Comparison of ENCODE assay signal across 21 mouse cellular contexts in genomic region chr8:12327707-12328471, GRCm38 (mm10). TPM values are rescaled to one million over a fixed set of nuclear protein-coding genes. Genes with fewer than 3 reads are reported as not detected.
DNase-seq lines count a peak whose midpoint lies in the region; ATAC-seq and TF ChIP-seq lines count a peak whose summit lies in the region.
"Had no signal": no experiment of that assay in that cellular context is flagged by ENCODE, and none has a peak within 500 bp of the region (broad histone marks: within the 10 kb centered on the region; RNA-seq: fewer than 3 reads in every experiment).

No protein-coding gene starts in this region.

- no peak for TF ChIP-seq CTCF in brain, embryonic 14.5 days (IDR thresholded peaks at IDR 0.05; ENCODE audit: borderline replicate concordance, extremely low read depth, insufficient read depth, insufficient read length)

- H3K4me1 ChIP-seq in forebrain, embryonic 12.5 days = peaks cover 68% of the 10 kb centered on the region
- H3K4me1 ChIP-seq in hindbrain, embryonic 14.5 days (replicated peaks; ENCODE audit: control insufficient read depth, insufficient read depth, low read length) = peaks cover 39% of the 10 kb centered on the region
- peaks cover 37% of the 10 kb centered on the region for H3K4me1 ChIP-seq in midbrain, embryonic 16.5 days (ENCODE audit: control insufficient read depth, insufficient read depth, low read length)
- H3K4me1 ChIP-seq: megakaryocyte, embryonic 14.5 days had no signal

- peak; percentile 95 for DNase-seq in brain, embryonic 14.5 days (ENCODE audit: low read depth)
- DNase-seq in hindbrain, embryonic 14.5 days (ENCODE audit: low spot score) = no peak
- no peak for DNase-seq in cerebellum, adult 9-10 months
- DNase-seq in T-cell, adult 2 months (ENCODE audit: low spot score) = no peak
- DNase-seq in spleen, adult 18-20 months = no peak
- DNase-seq in cerebellum, postnatal 36 days = no peak
- DNase-seq: cerebellum, adult 8-10 months; gastrocnemius, postnatal 14 days; kidney, adult 8-10 months; right cerebral cortex, postnatal 25 days; thymus, postnatal 25 days had no signal

- peak; percentile 77 for ATAC-seq in forebrain, embryonic 12.5 days (ENCODE audit: low FRiP score)
- peak; percentile 52 for ATAC-seq in hindbrain, embryonic 14.5 days (ENCODE audit: low FRiP score)
- peak; percentile 47 for ATAC-seq in midbrain, embryonic 16.5 days
- ATAC-seq: CD4-positive, CD25-positive, alpha-beta regulatory T cell, adult 4 months had no signal

- H3K27ac ChIP-seq in forebrain, embryonic 12.5 days = peak overlapping the region; percentile 93
- H3K27ac ChIP-seq in hindbrain, embryonic 14.5 days = peak overlapping the region; percentile 53
- H3K27ac ChIP-seq in midbrain, embryonic 16.5 days (ENCODE audit: low read length) = peak overlapping the region; percentile 58
- H3K27ac ChIP-seq: embryonic facial prominence, embryonic 13.5 days; heart, embryonic 13.5 days; stomach, embryonic 15.5 days had no signal

- 8% methylated on average over 21 of the region's 21 CpGs for WGBS in forebrain, embryonic 12.5 days
- WGBS in hindbrain, embryonic 14.5 days = 27% methylated on average over 21 of the region's 21 CpGs
- WGBS in midbrain, embryonic 16.5 days = 10% methylated on average over 21 of the region's 21 CpGs

- peak overlapping the region; percentile 15 for H3K4me3 ChIP-seq in forebrain, embryonic 12.5 days (replicated peaks)
- no peak overlapping the region for H3K4me3 ChIP-seq in hindbrain, embryonic 14.5 days (replicated peaks; ENCODE audit: low read length)
- H3K4me3 ChIP-seq in midbrain, embryonic 16.5 days (ENCODE audit: low read depth, low read length) = no peak overlapping the region
- H3K4me3 ChIP-seq: embryonic facial prominence, embryonic 13.5 days; heart, embryonic 13.5 days; megakaryocyte, embryonic 14.5 days; stomach, embryonic 15.5 days had no signal

- H3K36me3 ChIP-seq in forebrain, embryonic 12.5 days (replicated peaks) = no peaks in the 10 kb centered on the region
- no peaks in the 10 kb centered on the region for H3K36me3 ChIP-seq in hindbrain, embryonic 14.5 days (replicated peaks; ENCODE audit: control insufficient read depth, insufficient read depth)
- no peaks in the 10 kb centered on the region for H3K36me3 ChIP-seq in midbrain, embryonic 16.5 days (ENCODE audit: control insufficient read depth, insufficient read depth, low read length)
- H3K36me3 ChIP-seq: embryonic facial prominence, embryonic 13.5 days; heart, embryonic 13.5 days; stomach, embryonic 15.5 days had no signal

- TF ChIP-seq POLR2A in brain, embryonic 14.5 days (IDR thresholded peaks at IDR 0.05; ENCODE audit: borderline replicate concordance, extremely low read depth, insufficient read depth, insufficient read length, poor library complexity, severe bottlenecking) = no peak

- H3K27me3 ChIP-seq in forebrain, embryonic 12.5 days = peaks cover 68% of the 10 kb centered on the region
- H3K27me3 ChIP-seq in hindbrain, embryonic 14.5 days (ENCODE audit: control insufficient read depth, insufficient read depth, low read length) = peaks cover 53% of the 10 kb centered on the region
- peaks cover 44% of the 10 kb centered on the region for H3K27me3 ChIP-seq in midbrain, embryonic 16.5 days (ENCODE audit: control insufficient read depth, insufficient read depth, low read depth, low read length)
- H3K27me3 ChIP-seq: stomach, embryonic 15.5 days had no signal

- H3K4me2 ChIP-seq in forebrain, embryonic 12.5 days = peak overlapping the region; percentile 48
- H3K4me2 ChIP-seq in hindbrain, embryonic 14.5 days (replicated peaks) = peak overlapping the region; percentile 39
- H3K4me2 ChIP-seq in midbrain, embryonic 16.5 days (ENCODE audit: low read length) = peak overlapping the region; percentile 37
- H3K4me2 ChIP-seq: embryonic facial prominence, embryonic 13.5 days; heart, embryonic 13.5 days; liver, embryonic 11.5 days; stomach, embryonic 15.5 days had no signal

- H3K9me3 ChIP-seq in forebrain, embryonic 12.5 days = no peaks in the 10 kb centered on the region
- no peaks in the 10 kb centered on the region for H3K9me3 ChIP-seq in hindbrain, embryonic 14.5 days (ENCODE audit: control insufficient read depth, low read length)
- no peaks in the 10 kb centered on the region for H3K9me3 ChIP-seq in midbrain, embryonic 16.5 days (replicated peaks; ENCODE audit: control insufficient read depth, low read length, poor library complexity, severe bottlenecking)
- H3K9me3 ChIP-seq: embryonic facial prominence, embryonic 13.5 days; heart, embryonic 13.5 days; megakaryocyte, embryonic 14.5 days; stomach, embryonic 15.5 days had no signal

- 0 out of 2 replicates have a peak overlapping the region, but pooled peaks have one; percentile 25 for H3K9ac ChIP-seq in forebrain, embryonic 12.5 days
- H3K9ac ChIP-seq in hindbrain, embryonic 14.5 days = peak overlapping the region; percentile 40
- H3K9ac ChIP-seq in midbrain, embryonic 16.5 days (ENCODE audit: low read depth, low read length) = peak overlapping the region; percentile 36; the same call in 1 of the 2 replicates
- H3K9ac ChIP-seq: embryonic facial prominence, embryonic 13.5 days; heart, embryonic 13.5 days; stomach, embryonic 15.5 days had no signal

RNA-seq across cellular contexts. Expression of gene A230072I06Rik, which starts 49.3 kb away (rescaled TPM):
- 0.11 and 0.29 TPM in 2 replicates for polyA plus RNA-seq in brain, embryonic 14.5 days (2012; rRNA removed)
- polyA plus RNA-seq in forebrain, embryonic 12.5 days (2016; fragmentation: Nextera tagmentation; extraction: Ambion mirVana) = 0.18 and 0.56 TPM in 2 replicates
- not detected in 2 replicates for polyA plus RNA-seq in hindbrain, embryonic 14.5 days (2014; fragmentation: Nextera tagmentation; extraction: Ambion mirVana)
- 0.11 TPM in 1 of 2 replicates, not detected in the other for polyA plus RNA-seq in midbrain, embryonic 16.5 days (2015; fragmentation: Nextera tagmentation; extraction: Ambion mirVana)
- polyA plus RNA-seq: CD4-positive, CD25-positive, alpha-beta regulatory T cell, adult 4 months; embryonic facial prominence, embryonic 13.5 days; heart, embryonic 13.5 days; large intestine, adult 2 months; liver, embryonic 11.5 days; lung, embryonic 16.5 days had no signal
